Mouse (Mus musculus) lung, adult 2 months (tissue): Measurements from ENCODE around the gene Tial1.

ENCODE experiments used
- CTCF ChIP-seq: fragments of 200-500 bp; IDR thresholded peaks from 2 replicates; pipeline ENCODE4 v1.5.1; 2011; ENCODE audit warnings: mild to moderate bottlenecking, low read length, control low read depth; ENCODE audit not compliant: insufficient read depth
- POLR2A ChIP-seq: fragments of 200-500 bp; IDR thresholded peaks from 2 replicates; pipeline ENCODE4 v1.6.1; 2011; ENCODE audit warnings: low read depth, mild to moderate bottlenecking, control low read depth, low read length, borderline replicate concordance; ENCODE audit errors: extremely low read depth

DNA sequence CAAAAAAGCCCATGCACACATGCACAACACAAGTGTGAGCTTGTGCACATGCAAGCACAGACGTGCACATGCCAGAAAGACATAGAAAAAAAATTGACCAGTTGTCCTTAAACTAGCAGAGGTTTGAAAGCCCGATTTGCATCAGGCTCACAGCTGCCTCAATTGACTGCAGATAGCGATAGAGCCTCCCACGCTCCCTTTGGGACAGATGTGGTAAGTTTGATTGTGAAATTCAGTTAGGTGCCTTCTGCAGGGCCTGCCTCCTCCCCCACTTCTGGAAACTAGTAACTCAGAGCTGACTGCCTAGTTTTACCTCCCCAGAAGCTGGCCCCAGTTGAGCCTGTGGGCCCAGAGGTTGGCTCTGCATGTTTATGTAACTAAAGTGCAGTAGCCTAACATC is 62.9 kb downstream of the Tial1 start:
- TF ChIP-seq POLR2A (no peak), CTCF (no peak)
